Mouse (Mus musculus) kidney, embryonic 14.5 days (tissue): ENCODE results near the gene Sh2d3c. TPM values are rescaled to one million over a fixed set of nuclear protein-coding genes. Genes with fewer than 3 reads are reported as not detected.

Experiments
- ATAC-seq: fragments of 200-750 bp; cut with Nextera tagmentation; 2 replicates; pipeline ENCODE4 v1.8.0; 2017; ENCODE audit warnings: moderate number of reproducible peaks, mild to moderate bottlenecking, moderate TSS enrichment, moderate library complexity; ENCODE audit not compliant: low FRiP score, low TSS enrichment
- H3K27ac ChIP-seq: fragments of 300-500 bp; sonication (generic); 2 replicates; pipeline ENCODE4 v1.5.1; 2014; ENCODE audit warnings: low read depth, mild to moderate bottlenecking, low read length, moderate library complexity, mixed read lengths
- H3K27me3 ChIP-seq: fragments of 300-500 bp; sonication (generic); 2 replicates; pipeline ENCODE4 v1.6.1; 2014; ENCODE audit warnings: mild to moderate bottlenecking, low read length; ENCODE audit not compliant: control insufficient read depth, insufficient read depth
- H3K36me3 ChIP-seq: fragments of 300-500 bp; sonication (generic); 2 replicates; pipeline ENCODE4 v1.6.1; 2014; ENCODE audit warnings: low read length, mixed read lengths; ENCODE audit not compliant: control insufficient read depth, insufficient read depth
- H3K4me1 ChIP-seq: fragments of 300-500 bp; sonication (generic); 2 replicates; pipeline ENCODE4 v1.6.1; 2014; ENCODE audit warnings: low read length, mixed read lengths; ENCODE audit not compliant: control insufficient read depth, insufficient read depth
- H3K4me2 ChIP-seq: fragments of 300-500 bp; sonication (generic); replicated peaks from 2 replicates; pipeline ENCODE4 v1.6.1; 2014; ENCODE audit warnings: low read depth, mild to moderate bottlenecking, low read length
- H3K4me3 ChIP-seq: fragments of 300-500 bp; sonication (generic); 2 replicates; pipeline ENCODE4 v1.5.1; 2014; ENCODE audit warnings: mild to moderate bottlenecking, low read length
- H3K9ac ChIP-seq: fragments of 300-500 bp; sonication (generic); 2 replicates; pipeline ENCODE4 v1.6.1; 2014; ENCODE audit warnings: low read depth, mild to moderate bottlenecking, low read length, moderate library complexity
- H3K9me3 ChIP-seq: fragments of 300-500 bp; sonication (generic); 2 replicates; pipeline ENCODE4 v1.6.1; 2016; ENCODE audit warnings: low read length; ENCODE audit not compliant: control insufficient read depth
- WGBS: fragments of 180-500 bp; shearing (Covaris S2); extraction: QIAGEN DNeasy Blood & Tissue Kit; methylation state at CpG from one replicate; pipeline ENCODE4 v1.1.7; 2014; 5-methylcytosine and 5-hydroxymethylcytosine counted together
- polyA plus RNA-seq: library from polyadenylated mRNA; unstranded; fragments of >200 nt; fragmentation: Nextera tagmentation; extraction: Ambion mirVana; gene quantifications from 2 replicates; pipeline ENCODE4 v1.2.1, GENCODE M21; 2014

Sh2d3c gene
- polyA plus RNA-seq, 1 experiment from 2014 or later = 25.4 TPM

- ATAC-seq = no peak
- Histone ChIP-seq H3K4me1 (peaks cover 6% of the 10 kb centered on the region; the same call in 1 of the 2 replicates), H3K27ac (no peak overlapping the region), H3K4me3 (no peak overlapping the region), H3K9ac (no peak overlapping the region), H3K36me3 (no peaks in the 10 kb centered on the region), H3K4me2 (no peak overlapping the region), H3K9me3 (no peaks in the 10 kb centered on the region), H3K27me3 (no peaks in the 10 kb centered on the region)
- 94% methylated on average over 6 of the region's 6 CpGs for WGBS
These were observed 57.2 kb downstream of the Sh2d3c start for GRCm38 (mm10) chr2:32778081-32778480.

- no peak for ATAC-seq
- H3K9ac ChIP-seq = 0 out of 2 replicates have a peak overlapping the region, but pooled peaks have one; percentile 18
- WGBS = 26% methylated on average over 8 of the region's 8 CpGs
These were observed 58.3 kb downstream of the Sh2d3c start for GRCm38 (mm10) chr2:32779131-32779530.

GRCm38 (mm10) chr2:32779714-32780113, 58.9 kb downstream of the Sh2d3c start:
- no peak overlapping the region for H3K4me3 ChIP-seq
- H3K27me3 ChIP-seq = no peaks in the 10 kb centered on the region
- no peak overlapping the region for H3K9ac ChIP-seq
- no peak overlapping the region for H3K27ac ChIP-seq
- no peak for ATAC-seq
- peaks cover 6% of the 10 kb centered on the region; the same call in 1 of the 2 replicates for H3K4me1 ChIP-seq
- 86% methylated on average over 6 of the region's 6 CpGs for WGBS
- no peaks in the 10 kb centered on the region for H3K9me3 ChIP-seq
- H3K4me2 ChIP-seq = no peak overlapping the region
- no peaks in the 10 kb centered on the region for H3K36me3 ChIP-seq

More at GRCm38 (mm10) chr2:32779131-32779530, 58.3 kb downstream of the Sh2d3c start:
- H3K4me2 ChIP-seq = no peak overlapping the region
- no peaks in the 10 kb centered on the region for H3K27me3 ChIP-seq
- no peaks in the 10 kb centered on the region for H3K36me3 ChIP-seq
- H3K4me3 ChIP-seq = no peak overlapping the region
- H3K27ac ChIP-seq = no peak overlapping the region
- H3K4me1 ChIP-seq = peaks cover 6% of the 10 kb centered on the region; the same call in 1 of the 2 replicates
- H3K9me3 ChIP-seq = no peaks in the 10 kb centered on the region

- Histone ChIP-seq H3K27me3 (no peaks in the 10 kb centered on the region), H3K9ac (no peak overlapping the region), H3K9me3 (no peaks in the 10 kb centered on the region), H3K36me3 (no peaks in the 10 kb centered on the region), H3K4me2 (no peak overlapping the region), H3K4me1 (no peaks in the 10 kb centered on the region), H3K4me3 (no peak overlapping the region), H3K27ac (no peak overlapping the region)
- ATAC-seq = no peak
- WGBS = 75% methylated on average over 6 of the region's 6 CpGs
These were observed 60.9 kb downstream of the Sh2d3c start for GRCm38 (mm10) chr2:32781710-32782109.

GRCm38 (mm10) chr2:32784048-32784681, 63.3 kb downstream of the Sh2d3c start, which contains the start of gene Cfap157:
TSS of gene Cfap157 (minus strand) at chr2:32784428.
- Histone ChIP-seq H3K27ac (no peak within 1 kb of the TSS), H3K9me3 (no peaks in the 10 kb centered on the region), H3K4me2 (no peak within 1 kb of the TSS), H3K27me3 (no peaks in the 10 kb centered on the region), H3K9ac (no peak within 1 kb of the TSS), H3K4me1 (no peaks in the 10 kb centered on the region), H3K36me3 (no peaks in the 10 kb centered on the region), H3K4me3 (no peak within 1 kb of the TSS)
- whole genome bisulfite sequencing = 73% methylated on average over 4 of the region's 4 CpGs
- no peak for ATAC-seq

GRCm38 (mm10) chr2:32787176-32787575, 66.3 kb downstream of the Sh2d3c start:
- Histone ChIP-seq H3K36me3 (0 out of 2 replicates have a peak, but pooled peaks cover 2% of the 10 kb centered on the region), H3K9ac (no peak overlapping the region), H3K9me3 (no peaks in the 10 kb centered on the region), H3K27ac (no peak overlapping the region), H3K4me1 (no peaks in the 10 kb centered on the region), H3K4me2 (no peak overlapping the region), H3K27me3 (no peaks in the 10 kb centered on the region), H3K4me3 (no peak overlapping the region)
- WGBS = 59% methylated on average over 6 of the region's 6 CpGs
- no peak for ATAC-seq

- H3K4me3 ChIP-seq = no peak overlapping the region
- H3K4me2 ChIP-seq = no peak overlapping the region
- WGBS = 51% methylated on average over 2 of the region's 2 CpGs
- peaks cover 2% of the 10 kb centered on the region; the same call in 1 of the 2 replicates for H3K36me3 ChIP-seq
- no peaks in the 10 kb centered on the region for H3K27me3 ChIP-seq
- no peak overlapping the region for H3K27ac ChIP-seq
- no peaks in the 10 kb centered on the region for H3K4me1 ChIP-seq
- no peaks in the 10 kb centered on the region for H3K9me3 ChIP-seq
- no peak for ATAC-seq
- H3K9ac ChIP-seq = no peak overlapping the region
These were observed 67.7 kb downstream of the Sh2d3c start for GRCm38 (mm10) chr2:32788581-32788980.

- Histone ChIP-seq H3K27ac (no peak overlapping the region), H3K9ac (no peak overlapping the region), H3K4me1 (no peaks in the 10 kb centered on the region), H3K36me3 (peaks cover 10% of the 10 kb centered on the region; the same call in 1 of the 2 replicates), H3K27me3 (no peaks in the 10 kb centered on the region), H3K4me2 (no peak overlapping the region), H3K4me3 (no peak overlapping the region), H3K9me3 (no peaks in the 10 kb centered on the region)
- WGBS = 86% methylated on average over 6 of the region's 6 CpGs
- ATAC-seq = no peak
These were observed 70.4 kb downstream of the Sh2d3c start for GRCm38 (mm10) chr2:32791297-32791696.

- Histone ChIP-seq H3K36me3 (peaks cover 12% of the 10 kb centered on the region; the same call in 1 of the 2 replicates), H3K4me3 (no peak overlapping the region)
- ATAC-seq = no peak
These were observed 75.0 kb downstream of the Sh2d3c start for GRCm38 (mm10) chr2:32795748-32796418.

More at GRCm38 (mm10) chr2:32795748-32796418, 75.0 kb downstream of the Sh2d3c start:
- H3K4me2 ChIP-seq = no peak overlapping the region
- no peak overlapping the region for H3K27ac ChIP-seq
- 91% methylated on average over 13 of the region's 13 CpGs for WGBS
- H3K9ac ChIP-seq = no peak overlapping the region
- no peaks in the 10 kb centered on the region for H3K27me3 ChIP-seq
- no peaks in the 10 kb centered on the region for H3K4me1 ChIP-seq
- H3K9me3 ChIP-seq = no peaks in the 10 kb centered on the region
